Mouse (Mus musculus): ENCODE data around the gene Polr2a. TPM values are rescaled to one million over a fixed set of nuclear protein-coding genes. Genes with fewer than 3 reads are reported as not detected.

Polr2a gene
- polyA plus RNA-seq (2014; fragmentation: Nextera tagmentation; extraction: Ambion mirVana) = 29.0 and 36.7 TPM in 2 replicates

DNA sequence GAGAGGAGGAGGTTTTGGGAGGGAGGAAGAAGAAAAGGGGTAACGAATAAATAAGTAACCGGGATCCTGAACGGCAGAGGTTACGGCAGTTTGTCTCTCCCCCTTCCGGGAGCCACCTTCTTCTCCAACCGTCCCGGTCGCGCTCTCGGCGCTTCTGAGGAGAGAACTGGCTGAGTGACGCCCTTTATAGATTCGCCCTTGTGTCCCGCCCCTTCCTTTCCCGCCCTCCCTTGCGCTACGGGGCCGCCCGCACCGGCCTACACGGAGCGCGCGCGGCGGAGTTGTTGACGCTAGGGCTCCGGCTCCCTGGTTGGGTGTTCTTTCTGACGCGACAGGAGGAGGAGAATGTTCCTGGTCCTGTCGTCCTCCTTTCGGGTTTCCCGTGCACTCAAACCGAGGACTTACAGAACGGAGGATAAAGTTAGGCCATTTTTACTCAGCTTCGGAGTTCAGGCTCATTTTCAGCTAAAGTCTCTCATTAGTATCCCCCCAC lies at the start of gene Polr2a:
Gene Polr2a, minus strand, starts transcription at position 160 of the 493 bp plus-strand sequence.
- ATAC-seq (replicated peaks; ENCODE audit: insufficient number of reproducible peaks, low FRiP score, low TSS enrichment) = peak; percentile 96
- H3K9ac ChIP-seq (ENCODE audit: low read depth, low read length) = peak within 1 kb of the TSS; percentile 92
- H3K4me2 ChIP-seq = peak within 1 kb of the TSS; percentile 80
- H3K27ac ChIP-seq (ENCODE audit: low read depth, low read length) = peak within 1 kb of the TSS; percentile 97
- no peaks in the 10 kb centered on the region for H3K36me3 ChIP-seq (ENCODE audit: control insufficient read depth, insufficient read depth, low read length)
- peaks cover 34% of the 10 kb centered on the region for H3K4me1 ChIP-seq (ENCODE audit: control insufficient read depth, insufficient read depth, low read length)
- no peaks in the 10 kb centered on the region for H3K9me3 ChIP-seq (replicated peaks; ENCODE audit: control insufficient read depth, low read length)
- peak within 1 kb of the TSS; percentile 70 for H3K4me3 ChIP-seq (ENCODE audit: low read depth, low read length)
- no peaks in the 10 kb centered on the region for H3K27me3 ChIP-seq (ENCODE audit: control insufficient read depth, insufficient read depth, low read length)
- WGBS (ENCODE audit: insufficient replicate concordance) = under 1% methylated on average over 35 of the region's 36 CpGs

DNA sequence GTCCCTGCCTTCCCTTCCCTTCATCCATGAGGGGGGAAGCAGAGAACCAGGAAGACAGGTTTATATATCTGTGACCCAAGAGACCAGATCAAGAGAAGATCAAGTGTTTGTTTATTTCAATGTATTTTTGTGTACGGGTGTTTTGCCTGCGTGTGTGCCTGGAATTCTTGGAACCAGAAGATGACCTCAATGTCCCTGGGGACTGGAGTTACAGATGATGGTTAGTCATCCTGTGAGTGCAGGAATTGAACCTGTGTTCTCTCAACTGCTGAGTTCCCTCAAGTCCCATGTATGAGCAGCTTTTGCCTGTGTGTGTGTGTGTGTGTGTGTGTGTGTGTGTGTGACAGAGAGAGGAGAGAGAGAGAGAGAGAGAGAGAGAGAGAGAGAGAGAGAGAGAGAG lies 49.2 kb upstream of the Polr2a start:
- no peaks in the 10 kb centered on the region for H3K36me3 ChIP-seq (ENCODE audit: control insufficient read depth, insufficient read depth, low read length)
- 81% methylated on average over 2 of the region's 2 CpGs for WGBS (ENCODE audit: insufficient replicate concordance)
- H3K4me1 ChIP-seq (ENCODE audit: control insufficient read depth, insufficient read depth, low read length) = peaks cover 20% of the 10 kb centered on the region
- no peak overlapping the region for H3K27ac ChIP-seq (ENCODE audit: low read depth, low read length)
- no peak overlapping the region for H3K4me2 ChIP-seq
- H3K4me3 ChIP-seq (ENCODE audit: low read depth, low read length) = no peak overlapping the region
- H3K9me3 ChIP-seq (replicated peaks; ENCODE audit: control insufficient read depth, low read length) = no peaks in the 10 kb centered on the region
- H3K9ac ChIP-seq (ENCODE audit: low read depth, low read length) = no peak overlapping the region
- ATAC-seq (replicated peaks; ENCODE audit: insufficient number of reproducible peaks, low FRiP score, low TSS enrichment) = no peak
- peaks cover 25% of the 10 kb centered on the region for H3K27me3 ChIP-seq (ENCODE audit: control insufficient read depth, insufficient read depth, low read length)

DNA sequence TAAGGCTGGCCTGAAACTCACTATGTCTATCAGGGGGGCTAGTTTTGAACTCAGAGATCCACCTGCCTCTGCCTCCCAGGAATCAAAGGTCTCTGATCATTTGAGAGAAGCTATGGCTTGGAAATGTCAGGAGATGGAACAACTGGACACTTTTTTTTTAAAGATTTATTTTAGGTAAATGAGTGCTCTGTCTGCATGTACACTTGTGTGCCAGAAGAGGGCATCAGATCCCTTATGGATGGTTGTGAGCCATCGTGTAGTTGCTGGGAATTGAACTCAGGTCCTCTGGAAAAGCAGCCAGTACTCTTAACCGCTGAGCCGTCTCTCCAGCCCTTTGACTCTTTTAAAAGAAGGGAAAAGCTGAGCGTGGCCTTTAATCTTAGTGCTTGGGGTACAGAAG lies 47.9 kb upstream of the Polr2a start:
- Histone ChIP-seq H3K9ac (ENCODE audit: low read depth, low read length) (no peak overlapping the region), H3K4me1 (ENCODE audit: control insufficient read depth, insufficient read depth, low read length) (peaks cover 23% of the 10 kb centered on the region), H3K36me3 (ENCODE audit: control insufficient read depth, insufficient read depth, low read length) (no peaks in the 10 kb centered on the region), H3K9me3 (replicated peaks; ENCODE audit: control insufficient read depth, low read length) (no peaks in the 10 kb centered on the region), H3K4me3 (ENCODE audit: low read depth, low read length) (no peak overlapping the region), H3K4me2 (no peak overlapping the region), H3K27me3 (ENCODE audit: control insufficient read depth, insufficient read depth, low read length) (peaks cover 37% of the 10 kb centered on the region), H3K27ac (ENCODE audit: low read depth, low read length) (no peak overlapping the region)
- 69% methylated on average over 4 of the region's 4 CpGs for WGBS (ENCODE audit: insufficient replicate concordance)
- no peak for ATAC-seq (replicated peaks; ENCODE audit: insufficient number of reproducible peaks, low FRiP score, low TSS enrichment)

DNA sequence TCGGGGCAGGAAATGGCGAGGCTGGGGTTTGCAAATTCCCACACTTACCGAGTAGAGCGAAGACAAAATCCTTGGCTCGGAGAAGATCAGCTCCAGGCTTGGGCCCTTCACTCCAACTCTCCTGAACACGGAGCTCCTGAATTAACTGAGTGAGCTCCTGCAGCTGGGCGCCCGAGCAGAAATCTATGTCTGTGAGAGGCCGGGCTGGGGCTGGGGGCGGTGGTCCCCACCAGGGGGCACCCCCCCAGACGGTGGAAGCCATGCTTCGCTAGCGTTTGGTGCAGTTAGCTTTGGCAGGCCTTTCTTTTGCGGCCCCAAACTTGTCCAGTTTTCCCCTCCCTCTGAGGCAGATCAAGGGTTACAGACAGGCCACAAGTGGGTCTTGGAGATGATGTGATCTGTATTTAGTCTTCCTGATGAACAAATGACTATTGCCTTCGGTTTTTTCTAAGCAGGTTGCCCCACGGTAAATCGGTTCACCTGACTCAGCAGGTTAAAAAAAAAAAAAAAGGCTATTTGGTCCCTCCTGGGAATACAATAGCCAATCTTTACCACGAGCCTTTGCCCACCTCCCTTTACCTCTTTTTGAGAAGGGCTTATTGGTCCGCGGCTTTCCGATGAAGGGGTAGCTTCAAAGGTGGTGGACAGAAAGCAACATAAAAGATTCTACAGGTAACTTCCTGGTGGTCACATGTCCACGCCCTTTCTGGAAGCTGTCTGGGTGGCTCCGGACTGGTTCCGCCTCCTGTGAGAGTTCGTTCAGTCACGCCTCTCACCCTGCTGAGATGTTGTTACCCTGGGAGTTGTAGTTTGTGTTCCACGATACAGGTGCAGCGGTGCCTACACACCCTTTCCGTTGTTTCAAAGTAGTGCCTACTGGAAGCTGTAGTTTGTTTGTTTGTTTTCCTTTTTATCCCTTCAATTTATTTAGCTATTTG lies 46.8 kb upstream of the Polr2a start, which contains the start of gene Tmem102:
Gene Tmem102, minus strand, starts transcription at position 653 of the 938 bp plus-strand sequence.
- 7% methylated on average over 29 of the region's 29 CpGs for WGBS (ENCODE audit: insufficient replicate concordance)
- ATAC-seq (replicated peaks; ENCODE audit: insufficient number of reproducible peaks, low FRiP score, low TSS enrichment) = no peak
- Histone ChIP-seq H3K4me2 (peak within 1 kb of the TSS; percentile 98), H3K27ac (ENCODE audit: low read depth, low read length) (no peak within 1 kb of the TSS), H3K36me3 (ENCODE audit: control insufficient read depth, insufficient read depth, low read length) (no peaks in the 10 kb centered on the region), H3K4me1 (ENCODE audit: control insufficient read depth, insufficient read depth, low read length) (peaks cover 30% of the 10 kb centered on the region), H3K27me3 (ENCODE audit: control insufficient read depth, insufficient read depth, low read length) (peaks cover 47% of the 10 kb centered on the region), H3K9me3 (replicated peaks; ENCODE audit: control insufficient read depth, low read length) (no peaks in the 10 kb centered on the region), H3K9ac (ENCODE audit: low read depth, low read length) (no peak within 1 kb of the TSS), H3K4me3 (ENCODE audit: low read depth, low read length) (peak within 1 kb of the TSS; percentile 47)

DNA sequence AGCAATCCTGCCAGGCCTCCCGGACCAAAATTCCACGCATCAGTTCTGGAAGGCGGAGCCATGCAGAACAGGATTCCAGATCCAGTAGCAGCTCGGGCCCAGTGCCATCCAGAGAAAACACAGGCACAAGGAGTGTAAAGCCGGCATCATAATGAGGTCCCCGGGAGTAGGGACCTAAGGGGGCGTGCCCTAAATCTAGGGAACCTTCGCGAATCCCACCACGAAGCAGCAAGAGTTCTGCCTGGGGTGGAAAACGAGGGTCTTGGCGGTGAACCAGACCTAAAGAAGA lies 46.2 kb upstream of the Polr2a start:
- 4% methylated on average over 12 of the region's 12 CpGs for WGBS (ENCODE audit: insufficient replicate concordance)
- Histone ChIP-seq H3K9me3 (replicated peaks; ENCODE audit: control insufficient read depth, low read length) (no peaks in the 10 kb centered on the region), H3K4me2 (peak overlapping the region; percentile 98), H3K9ac (ENCODE audit: low read depth, low read length) (no peak overlapping the region), H3K36me3 (ENCODE audit: control insufficient read depth, insufficient read depth, low read length) (no peaks in the 10 kb centered on the region), H3K27ac (ENCODE audit: low read depth, low read length) (no peak overlapping the region), H3K4me3 (ENCODE audit: low read depth, low read length) (peak overlapping the region; percentile 47), H3K4me1 (ENCODE audit: control insufficient read depth, insufficient read depth, low read length) (peaks cover 32% of the 10 kb centered on the region), H3K27me3 (ENCODE audit: control insufficient read depth, insufficient read depth, low read length) (peaks cover 51% of the 10 kb centered on the region)
- ATAC-seq (replicated peaks; ENCODE audit: insufficient number of reproducible peaks, low FRiP score, low TSS enrichment) = no peak

DNA sequence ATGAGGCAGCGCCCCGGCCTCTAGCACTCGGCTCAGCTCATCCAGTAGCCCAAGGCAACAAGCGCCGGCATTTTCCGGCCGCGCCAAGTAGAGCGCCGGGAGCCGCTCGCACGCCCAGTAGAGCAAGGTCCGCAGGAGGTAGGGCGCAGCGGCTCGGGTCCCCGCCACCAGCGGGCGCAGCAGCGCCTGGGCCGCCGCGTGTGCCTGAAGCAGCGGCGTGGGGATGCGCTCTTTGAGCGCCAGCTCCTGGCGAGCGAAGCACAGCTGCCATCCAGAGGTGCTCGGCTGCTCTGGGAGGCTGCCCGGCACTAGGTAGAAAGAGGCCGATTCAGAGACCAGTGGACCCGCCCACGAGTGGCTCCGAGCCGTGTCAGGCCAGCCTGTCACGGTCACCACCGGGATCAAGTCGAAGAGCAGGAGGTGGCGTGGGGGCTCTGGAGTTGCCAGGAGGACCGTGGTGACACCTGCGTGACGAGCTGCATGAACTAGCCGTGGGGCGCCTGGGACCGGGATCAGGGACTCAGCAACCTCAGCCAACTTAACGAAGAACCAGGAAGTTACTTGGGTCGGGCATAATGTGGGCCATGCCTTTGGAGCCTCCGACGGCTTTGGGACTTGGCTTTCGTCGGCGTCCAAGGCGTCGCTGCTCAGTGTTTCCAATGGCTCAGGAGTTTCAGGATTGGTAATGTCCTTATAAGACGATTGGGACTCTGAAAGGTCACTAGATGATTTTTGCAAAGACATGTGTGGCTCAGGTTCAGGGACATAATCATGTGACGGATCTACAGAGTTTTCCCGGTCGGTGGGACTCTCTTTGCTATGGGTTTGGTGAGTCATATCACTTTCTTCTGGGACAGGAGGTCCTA lies 45.6 kb upstream of the Polr2a start:
- peaks cover 57% of the 10 kb centered on the region for H3K27me3 ChIP-seq (ENCODE audit: control insufficient read depth, insufficient read depth, low read length)

DNA sequence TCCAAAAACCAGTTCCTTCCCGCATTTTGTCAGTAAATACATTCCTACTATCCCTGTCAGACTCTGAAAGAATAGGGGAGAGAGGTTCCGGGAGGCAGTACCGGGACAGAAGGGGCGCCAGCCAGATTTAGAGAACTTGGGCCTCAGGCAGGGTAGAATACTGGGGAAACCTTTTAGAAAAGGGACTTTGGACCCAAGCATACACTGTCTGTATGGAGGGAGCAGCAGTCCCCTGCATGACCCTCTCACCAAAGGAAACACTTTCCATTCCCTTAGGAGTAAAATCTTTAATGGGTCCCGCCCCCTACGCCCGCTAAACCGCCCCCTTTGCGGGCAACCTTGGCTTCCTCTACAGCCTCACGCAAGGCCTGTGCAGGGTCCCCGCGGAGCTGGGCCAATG lies 44.9 kb upstream of the Polr2a start:
- WGBS (ENCODE audit: insufficient replicate concordance) = under 1% methylated on average over 12 of the region's 12 CpGs
- Histone ChIP-seq H3K27me3 (ENCODE audit: control insufficient read depth, insufficient read depth, low read length) (peaks cover 57% of the 10 kb centered on the region), H3K9me3 (replicated peaks; ENCODE audit: control insufficient read depth, low read length) (no peaks in the 10 kb centered on the region), H3K36me3 (ENCODE audit: control insufficient read depth, insufficient read depth, low read length) (no peaks in the 10 kb centered on the region), H3K4me2 (peak overlapping the region; percentile 98), H3K9ac (ENCODE audit: low read depth, low read length) (peak overlapping the region; percentile 73), H3K4me1 (ENCODE audit: control insufficient read depth, insufficient read depth, low read length) (peaks cover 38% of the 10 kb centered on the region), H3K4me3 (ENCODE audit: low read depth, low read length) (peak overlapping the region; percentile 47), H3K27ac (ENCODE audit: low read depth, low read length) (no peak overlapping the region)
- ATAC-seq (replicated peaks; ENCODE audit: insufficient number of reproducible peaks, low FRiP score, low TSS enrichment) = no peak

More for the DNA sequence above, 45.6 kb upstream of the Polr2a start:
- Histone ChIP-seq H3K4me2 (peak overlapping the region; percentile 98), H3K27ac (ENCODE audit: low read depth, low read length) (no peak overlapping the region), H3K4me3 (ENCODE audit: low read depth, low read length) (peak overlapping the region; percentile 47), H3K9ac (ENCODE audit: low read depth, low read length) (peak overlapping the region; percentile 73), H3K36me3 (ENCODE audit: control insufficient read depth, insufficient read depth, low read length) (no peaks in the 10 kb centered on the region), H3K9me3 (replicated peaks; ENCODE audit: control insufficient read depth, low read length) (no peaks in the 10 kb centered on the region), H3K4me1 (ENCODE audit: control insufficient read depth, insufficient read depth, low read length) (peaks cover 37% of the 10 kb centered on the region)
- 2% methylated on average over 58 of the region's 60 CpGs for WGBS (ENCODE audit: insufficient replicate concordance)
- ATAC-seq (replicated peaks; ENCODE audit: insufficient number of reproducible peaks, low FRiP score, low TSS enrichment) = peak; percentile 67

DNA sequence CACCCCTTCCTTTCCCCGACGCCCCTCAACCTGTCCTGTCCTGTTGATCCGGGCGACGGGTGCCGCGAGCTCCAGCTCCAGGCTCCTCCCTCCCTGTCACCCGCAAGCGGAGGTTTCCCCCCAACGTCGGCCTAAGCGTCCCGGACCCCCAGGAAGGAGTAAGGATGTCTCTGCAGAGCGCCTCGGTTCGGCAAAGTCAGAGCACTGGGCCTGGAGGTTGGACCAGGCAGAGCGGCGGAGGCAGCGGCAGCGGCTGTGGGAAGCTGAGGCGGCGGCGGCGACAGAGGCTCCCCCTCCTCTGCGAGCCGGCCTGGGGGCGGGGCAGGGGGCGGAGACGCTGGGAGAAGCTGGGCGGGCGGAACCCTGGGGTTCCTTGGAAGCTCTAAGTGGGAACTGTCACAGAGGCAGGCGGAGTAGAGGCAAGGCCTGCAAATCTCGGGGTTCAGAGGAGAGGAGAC lies 44.2 kb upstream of the Polr2a start:
- Histone ChIP-seq H3K4me1 (ENCODE audit: control insufficient read depth, insufficient read depth, low read length) (peaks cover 38% of the 10 kb centered on the region), H3K27ac (ENCODE audit: low read depth, low read length) (no peak overlapping the region), H3K4me2 (peak overlapping the region; percentile 98), H3K27me3 (ENCODE audit: control insufficient read depth, insufficient read depth, low read length) (peaks cover 63% of the 10 kb centered on the region), H3K9me3 (replicated peaks; ENCODE audit: control insufficient read depth, low read length) (no peaks in the 10 kb centered on the region), H3K36me3 (ENCODE audit: control insufficient read depth, insufficient read depth, low read length) (no peaks in the 10 kb centered on the region), H3K9ac (ENCODE audit: low read depth, low read length) (peak overlapping the region; percentile 50), H3K4me3 (ENCODE audit: low read depth, low read length) (peak overlapping the region; percentile 47)
- no peak; the same call in 1 of the 2 replicates for ATAC-seq (replicated peaks; ENCODE audit: insufficient number of reproducible peaks, low FRiP score, low TSS enrichment)
- under 1% methylated on average over 33 of the region's 33 CpGs for WGBS (ENCODE audit: insufficient replicate concordance)

All from heart, embryonic 11.5 days (tissue).